Mouse (Mus musculus): ENCODE measurements around the gene Cilp2. TPM values are rescaled to one million over a fixed set of nuclear protein-coding genes. Genes with fewer than 3 reads are reported as not detected.

Gene Cilp2
- total RNA-seq, 2 experiments from 2014 or later: 4.5 to 4.7 TPM

- intact Hi-C loops (cut with DNase I): no loop called here
- peak; percentile 41 for DNase-seq
These were observed 14.9 kb upstream of the Cilp2 start, which contains the start of the genes Tssk6, Ndufa13 and Yjefn3 for GRCm38 (mm10) chr8:69902163-69903062. Tssk6 (plus strand) TSS chr8:69902184. Ndufa13 (minus strand) TSS chr8:69902558. Yjefn3 (minus strand) TSS chr8:69902712.

- intact Hi-C loops (cut with DNase I): no loop called here
- peak; percentile 96 for DNase-seq
These were observed 14.1 kb upstream of the Cilp2 start for GRCm38 (mm10) chr8:69901484-69902162.

- intact Hi-C loops (cut with DNase I): no loop called here
- DNase-seq: no peak
These were observed 13.5 kb upstream of the Cilp2 start for GRCm38 (mm10) chr8:69900895-69901451.

GRCm38 (mm10) chr8:69899876-69900275, 12.4 kb upstream of the Cilp2 start:
- DNase-seq: no peak
- intact Hi-C loops (cut with DNase I): no loop called here

GRCm38 (mm10) chr8:69897857-69898256, 10.4 kb upstream of the Cilp2 start:
- intact Hi-C loops (cut with DNase I): no loop called here
- no peak for DNase-seq

GRCm38 (mm10) chr8:69895772-69896451, 8.4 kb upstream of the Cilp2 start:
- intact Hi-C loops (cut with DNase I): no loop called here
- DNase-seq: no peak

GRCm38 (mm10) chr8:69894836-69895332, 7.4 kb upstream of the Cilp2 start:
- DNase-seq: no peak
- intact Hi-C loops (cut with DNase I): no loop called here

GRCm38 (mm10) chr8:69893863-69894262, 6.4 kb upstream of the Cilp2 start:
- peak; percentile 79 for DNase-seq
- intact Hi-C loops (cut with DNase I): no loop called here

GRCm38 (mm10) chr8:69890813-69891241, 3.3 kb upstream of the Cilp2 start:
- DNase-seq: peak; percentile 61
- intact Hi-C loops (cut with DNase I): no loop called here

GRCm38 (mm10) chr8:69888902-69889301, 1.4 kb upstream of the Cilp2 start:
- intact Hi-C loops (cut with DNase I): no loop called here
- no peak for DNase-seq

- no peak for DNase-seq
- intact Hi-C loops (cut with DNase I): no loop called here
These were observed 868 bp upstream of the Cilp2 start for GRCm38 (mm10) chr8:69888244-69888866.

GRCm38 (mm10) chr8:69884141-69884540, 3.3 kb downstream of the Cilp2 start:
- intact Hi-C loops (cut with DNase I): no loop called here
- no peak for DNase-seq

- DNase-seq: no peak
- intact Hi-C loops (cut with DNase I): no loop called here
These were observed 4.5 kb downstream of the Cilp2 start for GRCm38 (mm10) chr8:69882833-69883600.

- intact Hi-C loops (cut with DNase I): no loop called here
- peak; percentile 87 for DNase-seq
These were observed 5.3 kb downstream of the Cilp2 start for GRCm38 (mm10) chr8:69882021-69882756.

- intact Hi-C loops (cut with DNase I): no loop called here
- DNase-seq: no peak
These were observed 6.1 kb downstream of the Cilp2 start for GRCm38 (mm10) chr8:69881261-69881865.

- intact Hi-C loops (cut with DNase I): no loop called here
- DNase-seq: no peak
These were observed 6.6 kb downstream of the Cilp2 start for GRCm38 (mm10) chr8:69880841-69881240.

- no peak for DNase-seq
- intact Hi-C loops (cut with DNase I): no loop called here
These were observed 7.8 kb downstream of the Cilp2 start for GRCm38 (mm10) chr8:69879678-69880077.

- intact Hi-C loops (cut with DNase I): no loop called here
- DNase-seq: no peak
These were observed 9.5 kb downstream of the Cilp2 start for GRCm38 (mm10) chr8:69877992-69878391.
